Mouse (Mus musculus) ES-Bruce4 (cell line): ENCODE data around the gene Tmem273.

Experiments used
- CTCF ChIP-seq: IDR thresholded peaks from one replicate; pipeline ENCODE4 v1.8.1; 2011; ENCODE audit warnings: low read depth, low read length
- EP300 ChIP-seq: IDR thresholded peaks from 2 replicates; pipeline ENCODE4 v1.6.1; 2011; ENCODE audit warnings: low read depth, low read length; ENCODE audit not compliant: insufficient read depth

GRCm38 (mm10) chr14:32801662-32802024, 15.9 kb downstream of the Tmem273 start:
- TF ChIP-seq EP300 = no peak
- no peak for TF ChIP-seq CTCF
